Mouse (Mus musculus) layer of hippocampus, adult 2 months (tissue): ENCODE data around the gene Atp1a2. TPM values are rescaled to one million over a fixed set of nuclear protein-coding genes. Genes with fewer than 3 reads are reported as not detected.

Source experiments
- DNase-seq, 2 experiments: peaks; one replicate each; pipeline ENCODE4 v3.0.0; 2022; ENCODE audit warnings: low spot score in 2 of 2
- H3K27ac ChIP-seq: fragments of 200-600 bp; 2 replicates; pipeline ENCODE4 v1.8.1; 2022
- H3K4me3 ChIP-seq: fragments of 200-600 bp; 2 replicates; pipeline ENCODE4 v1.8.1; 2022; ENCODE audit warnings: mild to moderate bottlenecking
- CTCF ChIP-seq: fragments of 200-600 bp; conservative IDR thresholded peaks from 2 replicates; pipeline ENCODE4 v1.8.1; 2022; ENCODE audit warnings: antibody characterized with exemption, mild to moderate bottlenecking, moderate library complexity
- total RNA-seq, 2 experiments: library from RNA; stranded (reverse); gene quantifications; 2 replicates each; pipeline ENCODE4 v1.2.3; 2021

Atp1a2 gene
- total RNA-seq, 2 experiments from 2014 or later: 585 to 600 TPM

DNA sequence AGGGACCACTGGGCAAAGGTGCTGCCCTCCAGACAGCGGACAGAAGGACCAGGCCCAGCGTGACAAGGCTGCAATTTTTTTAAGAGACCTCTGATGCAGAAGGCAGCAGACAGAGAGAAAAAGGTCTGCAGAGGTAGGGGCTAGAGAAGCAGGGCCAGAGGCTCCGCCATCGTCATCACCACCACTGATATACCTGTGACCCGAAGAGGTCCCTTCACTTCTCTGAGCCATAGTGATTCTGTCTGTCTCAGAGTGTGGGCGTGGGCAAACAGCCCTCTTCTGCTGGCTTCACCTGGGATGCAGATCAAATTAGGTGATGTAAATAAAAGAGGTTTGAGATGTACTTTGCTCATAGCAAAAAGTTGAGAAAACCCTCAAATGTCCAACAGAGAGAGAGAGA lies 31.8 kb upstream of the Atp1a2 start:
- Histone ChIP-seq H3K4me3 (no peak overlapping the region; the same call in 1 of the 2 replicates), H3K27ac (peak overlapping the region; percentile 96)
- DNase-seq: no peak
- no peak for TF ChIP-seq CTCF

DNA sequence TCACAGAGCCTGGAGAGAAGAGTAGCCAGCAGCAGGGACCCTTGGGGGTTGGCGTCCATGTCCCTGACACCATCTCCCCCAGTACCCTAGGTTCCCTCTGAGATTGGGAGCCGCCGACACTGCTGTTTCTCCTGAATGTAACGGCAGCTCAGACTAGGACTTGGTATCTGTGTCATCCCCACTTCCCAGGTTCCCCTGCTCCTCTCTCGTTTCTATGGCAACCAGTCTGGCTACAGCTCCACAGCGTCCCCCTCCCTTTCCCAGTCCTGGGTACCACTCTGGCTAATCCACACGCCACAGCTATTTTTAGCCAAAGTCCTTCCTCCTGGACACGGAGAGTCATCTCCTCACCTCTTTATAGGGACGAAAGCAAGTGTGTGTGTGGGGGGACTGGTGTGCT lies 31.3 kb upstream of the Atp1a2 start, which contains the start of gene Kcnj9:
Gene Kcnj9 (minus strand): TSS at position 188 of the 400 bp plus-strand sequence.
- TF ChIP-seq CTCF: no peak
- DNase-seq: peak; percentile 81 to 92
- Histone ChIP-seq H3K4me3 (peak within 1 kb of the TSS; percentile 72), H3K27ac (peak within 1 kb of the TSS; percentile 96)

DNA sequence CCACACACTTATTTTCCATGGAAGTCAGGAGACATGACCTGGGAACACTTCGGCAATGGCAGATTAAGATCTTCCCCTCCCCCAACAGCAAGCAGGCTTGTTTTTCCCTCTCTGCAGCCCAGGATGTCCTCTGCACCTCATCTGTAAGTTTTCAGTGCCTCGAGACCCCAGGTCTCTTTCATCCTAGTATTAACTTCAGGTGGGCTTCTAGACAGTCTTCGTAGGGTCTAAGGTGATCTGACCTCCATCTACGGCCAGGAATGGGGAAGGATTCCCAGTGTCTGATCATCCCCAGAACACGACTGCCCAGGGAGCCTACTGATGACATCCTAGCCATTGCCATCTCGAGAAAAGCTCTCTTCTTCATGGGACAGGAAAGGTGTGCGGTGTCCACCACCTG lies 30.6 kb upstream of the Atp1a2 start:
- no peak for DNase-seq
- H3K27ac ChIP-seq: peak overlapping the region; percentile 96

DNA sequence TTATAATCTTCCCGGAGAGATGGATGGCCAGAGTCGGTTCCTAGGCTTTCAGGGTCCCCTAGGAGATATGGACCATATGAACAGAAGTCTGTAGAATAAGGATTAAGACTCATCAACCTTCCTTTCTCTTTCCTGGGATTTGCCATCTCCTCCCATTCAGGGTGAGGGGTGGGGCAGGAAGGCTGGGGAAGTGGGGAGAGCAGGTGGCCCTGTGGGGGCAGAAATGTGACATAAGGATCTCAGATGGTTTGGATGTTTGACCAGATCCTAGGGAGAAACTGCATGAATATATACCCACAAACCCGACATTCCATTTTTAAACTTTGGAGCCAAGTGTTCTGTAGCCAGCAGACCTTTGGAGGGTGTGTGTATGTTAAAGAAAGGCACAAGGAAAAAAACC lies 30.2 kb upstream of the Atp1a2 start:
- Histone ChIP-seq H3K27ac (peak overlapping the region; percentile 96), H3K4me3 (peak overlapping the region; percentile 72)
- DNase-seq: no peak
- TF ChIP-seq CTCF: no peak

More for the DNA sequence above, 30.6 kb upstream of the Atp1a2 start:
- H3K4me3 ChIP-seq: peak overlapping the region; percentile 72
- TF ChIP-seq CTCF: no peak

DNA sequence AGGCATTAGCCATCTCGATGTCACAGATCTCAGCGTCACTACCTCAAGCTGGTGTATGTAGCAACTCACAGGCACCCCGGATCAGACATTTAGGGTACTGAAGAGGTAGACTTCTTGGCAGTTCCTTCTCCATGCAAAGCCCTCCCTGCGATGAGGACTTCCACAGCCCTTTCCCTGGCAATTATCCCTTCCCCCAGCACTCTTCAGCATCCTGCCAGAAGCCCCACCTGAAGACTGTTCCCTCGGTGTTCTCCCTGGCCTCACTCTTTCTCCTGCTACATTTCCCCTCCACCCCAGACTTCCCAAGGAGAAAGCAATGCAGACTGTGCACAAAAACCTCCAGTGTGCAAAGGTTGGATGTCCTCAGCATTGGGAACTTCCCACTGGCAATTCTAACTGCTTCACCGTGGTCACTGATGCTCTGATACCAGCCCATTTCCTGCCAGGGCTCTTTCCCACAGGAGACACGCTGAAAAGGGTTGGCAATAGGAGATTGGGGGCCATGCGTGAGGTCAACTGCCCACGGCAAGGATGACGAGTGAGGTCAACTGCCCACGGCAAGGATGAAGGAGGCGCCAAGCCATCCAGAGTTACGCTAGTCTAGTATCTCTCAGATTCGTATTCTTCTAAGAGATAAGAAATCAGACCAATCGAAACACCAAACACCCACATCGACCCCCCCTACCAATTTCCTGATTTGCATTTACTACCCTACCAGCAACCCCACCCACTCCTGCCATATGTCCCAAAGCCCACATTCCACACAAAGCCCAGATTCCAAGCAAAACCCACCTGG lies 29.5 kb upstream of the Atp1a2 start:
- no peak for TF ChIP-seq CTCF
- DNase-seq: peak in 1 of 2 experiments; percentile 78
- Histone ChIP-seq H3K4me3 (peak overlapping the region; percentile 72), H3K27ac (peak overlapping the region; percentile 96)

DNA sequence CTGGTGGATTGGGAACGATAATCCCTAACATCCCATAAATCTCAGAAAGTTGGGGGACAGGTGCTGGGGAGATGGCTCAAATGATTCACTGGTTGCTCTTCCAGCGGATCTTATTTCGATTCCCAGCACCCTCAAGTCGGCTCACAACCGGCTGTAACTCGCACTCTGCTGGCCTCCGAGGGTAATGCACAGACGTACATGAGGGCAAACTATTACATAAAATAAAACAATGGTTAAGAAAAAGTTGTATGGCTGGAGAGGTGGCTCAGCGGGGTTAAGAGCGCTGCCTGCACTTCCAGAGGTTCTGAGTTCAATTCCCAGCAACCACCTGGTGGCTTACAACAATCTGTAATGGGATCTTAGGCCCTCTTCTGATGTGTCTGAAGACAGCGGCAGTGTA lies 28.8 kb upstream of the Atp1a2 start:
- no peak; the same call in 1 of the 2 replicates for TF ChIP-seq CTCF
- Histone ChIP-seq H3K27ac (peak overlapping the region; percentile 90; the same call in 1 of the 2 replicates), H3K4me3 (peak overlapping the region; percentile 72)
- DNase-seq: no peak

DNA sequence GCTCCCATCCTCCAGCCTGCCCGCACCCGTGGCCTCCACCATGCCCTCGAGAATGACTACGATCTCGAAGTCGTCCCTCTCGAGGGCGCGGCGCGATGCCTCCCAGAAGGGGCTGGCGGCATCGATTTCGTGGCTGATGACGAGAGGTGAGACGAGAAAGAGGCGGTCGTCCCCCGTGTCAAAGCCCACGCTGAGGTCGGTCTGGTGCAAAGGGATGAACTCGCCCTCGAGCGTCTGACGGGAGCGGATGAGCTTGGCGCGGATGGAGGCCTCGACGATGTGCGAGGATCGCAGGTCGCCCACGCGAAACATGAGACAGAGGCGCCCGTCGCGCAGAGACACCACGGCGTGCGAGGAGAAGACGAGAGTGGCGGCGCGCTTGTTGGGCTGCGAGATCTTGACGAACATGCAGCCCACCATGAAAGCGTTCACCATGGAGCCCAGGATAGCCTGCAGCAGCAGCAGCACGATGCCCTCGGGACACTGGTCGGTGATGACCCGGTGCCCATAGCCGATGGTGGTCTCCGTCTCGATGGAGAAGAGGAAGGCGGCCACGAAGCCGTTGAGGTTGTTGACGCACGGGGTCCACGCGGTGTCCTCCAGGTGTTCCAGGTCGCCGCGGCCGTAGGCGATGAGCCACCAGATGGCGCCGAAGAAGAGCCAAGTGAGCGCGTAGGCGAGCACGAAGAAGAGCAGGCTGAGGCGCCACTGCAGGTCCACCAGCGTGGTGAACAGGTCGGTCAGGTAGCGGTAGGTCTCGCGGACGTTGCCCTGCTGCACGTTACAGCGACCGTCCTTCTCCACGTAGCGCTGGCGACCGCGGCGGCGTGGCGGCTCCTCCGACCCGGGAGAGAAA lies 28.0 kb upstream of the Atp1a2 start:
- peak overlapping the region; percentile 45 for H3K4me3 ChIP-seq
- DNase-seq: no peak
- peak overlapping the region; percentile 90 for H3K27ac ChIP-seq
- peak; percentile 72 for TF ChIP-seq CTCF

DNA sequence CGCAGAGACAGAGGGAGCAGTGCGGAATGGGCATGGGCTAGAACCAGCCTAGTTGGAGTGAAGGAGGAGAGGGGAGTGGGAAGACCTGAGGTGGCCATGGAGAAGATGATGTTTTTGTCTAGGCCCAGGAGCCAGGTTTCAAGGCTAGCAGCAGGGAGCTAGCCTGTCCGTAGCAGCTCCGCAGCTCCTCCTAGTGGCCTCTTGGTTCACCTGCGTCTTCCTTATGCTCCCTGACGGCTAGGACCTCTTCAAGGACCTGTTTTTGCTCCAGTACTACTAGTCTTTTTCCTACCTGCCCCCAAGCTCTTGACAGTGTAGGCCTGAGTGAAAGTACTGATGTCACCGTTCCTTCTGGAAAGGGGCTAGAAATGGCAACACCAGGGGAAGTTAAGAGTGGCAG lies 26.9 kb upstream of the Atp1a2 start:
- no peak overlapping the region; the same call in 1 of the 2 replicates for H3K4me3 ChIP-seq
- peak; percentile 95 for TF ChIP-seq CTCF
- peak in 1 of 2 experiments; percentile 75 for DNase-seq
- peak overlapping the region; percentile 90 for H3K27ac ChIP-seq

DNA sequence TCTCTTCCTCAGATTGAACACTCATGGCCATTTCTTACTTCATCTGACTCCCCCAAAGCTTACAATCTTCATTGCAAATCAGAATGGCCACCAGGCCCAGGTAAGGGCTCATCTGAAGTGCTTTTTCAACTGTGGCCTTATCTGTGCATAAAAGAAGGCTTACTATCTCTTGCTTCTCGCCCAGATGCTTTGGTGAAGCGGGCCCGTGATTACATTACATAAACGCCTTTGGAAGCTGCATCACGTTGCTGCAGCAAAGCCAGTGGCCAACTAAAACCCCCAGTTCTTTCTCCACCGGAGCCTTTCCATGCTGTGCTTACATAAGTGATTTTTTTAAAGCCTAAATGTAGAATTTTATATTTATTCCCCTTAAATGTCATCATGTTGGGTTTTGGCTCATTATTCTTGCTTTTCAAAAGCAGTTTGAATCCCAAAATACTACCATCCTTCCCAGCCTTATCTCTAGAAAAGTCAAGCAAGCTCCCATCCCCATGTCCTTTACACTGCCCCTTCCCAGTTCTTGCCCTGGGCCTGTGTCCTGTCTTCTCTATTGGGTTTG lies 26.0 kb upstream of the Atp1a2 start:
- peak in 1 of 2 experiments; percentile 79 for DNase-seq
- peak overlapping the region; percentile 90 for H3K27ac ChIP-seq
- TF ChIP-seq CTCF: no peak
- no peak overlapping the region for H3K4me3 ChIP-seq

DNA sequence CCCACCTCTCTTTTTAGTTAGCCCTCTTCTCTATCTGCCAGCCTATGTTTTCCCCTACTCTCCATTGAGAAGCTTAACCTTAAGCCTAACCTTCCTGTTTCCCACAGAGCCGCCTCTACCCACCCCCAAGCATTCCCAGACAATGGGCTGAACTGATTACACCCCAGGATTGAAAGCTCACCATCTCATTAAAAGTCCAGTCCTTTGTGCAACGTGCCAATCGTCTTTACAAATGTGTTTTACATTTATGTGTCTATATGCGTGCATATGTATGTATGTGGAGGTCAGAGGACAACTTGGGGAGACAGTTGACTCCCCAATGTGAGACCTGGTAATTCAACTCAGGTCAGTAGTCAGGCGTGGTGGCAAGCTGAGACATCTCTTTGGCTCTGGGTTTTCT lies 25.4 kb upstream of the Atp1a2 start:
- Histone ChIP-seq H3K4me3 (no peak overlapping the region), H3K27ac (peak overlapping the region; percentile 90)
- no peak for TF ChIP-seq CTCF
- no peak for DNase-seq

DNA sequence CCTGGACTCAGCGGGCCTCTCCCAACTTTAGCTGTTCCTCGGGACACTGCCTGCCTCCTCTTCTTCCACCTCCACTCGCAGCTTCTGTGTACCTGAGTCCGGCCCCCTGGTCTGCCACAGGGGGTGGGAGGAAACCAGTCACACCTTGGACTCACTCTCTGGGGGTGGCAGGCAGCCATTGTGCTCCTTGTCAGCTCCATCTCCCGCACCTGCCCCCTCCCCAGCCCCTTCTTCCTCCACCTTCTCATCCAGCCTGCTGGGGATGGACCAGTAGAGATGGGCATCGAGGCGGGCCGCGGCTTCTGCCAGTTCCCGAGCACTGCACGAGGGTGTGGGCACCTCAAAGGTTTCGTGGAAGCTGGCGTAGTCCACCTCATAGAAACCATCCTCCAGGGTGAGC lies 24.9 kb upstream of the Atp1a2 start:
- no peak overlapping the region for H3K4me3 ChIP-seq
- peak overlapping the region; percentile 90 for H3K27ac ChIP-seq
- no peak for DNase-seq
- TF ChIP-seq CTCF: no peak

DNA sequence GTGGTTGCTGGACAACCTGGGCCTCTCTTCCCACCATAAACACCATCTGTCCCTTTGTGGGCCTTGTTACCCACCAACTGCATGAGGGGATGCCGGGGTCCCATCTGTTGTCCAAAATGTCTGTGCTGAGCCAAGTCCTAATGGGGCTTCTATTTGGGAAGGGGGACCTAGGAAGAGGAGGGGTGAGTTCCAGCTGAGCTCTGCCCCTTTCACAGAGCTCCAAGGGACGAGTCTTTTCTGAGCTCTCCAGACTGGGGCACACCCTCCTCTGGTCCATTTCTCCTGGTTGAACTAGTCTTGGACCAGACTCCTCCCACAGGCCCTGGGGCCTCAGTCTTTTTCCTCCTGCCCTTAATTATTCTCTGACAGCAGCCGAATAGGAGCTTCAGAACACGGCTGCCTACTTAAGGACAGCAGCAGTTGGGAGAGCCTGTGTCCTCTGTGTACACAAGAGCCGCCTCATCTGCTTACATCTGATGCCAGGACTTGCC lies 22.1 kb upstream of the Atp1a2 start:
- Histone ChIP-seq H3K4me3 (no peak overlapping the region), H3K27ac (peak overlapping the region; percentile 86)
- TF ChIP-seq CTCF: no peak
- peak in 1 of 2 experiments; percentile 35 for DNase-seq
